11 mouse cellular contexts compared by ENCODE assay signal in genomic region chr19:56391307-56392046, GRCm38 (mm10). TPM values are rescaled to one million over a fixed set of nuclear protein-coding genes. Genes with fewer than 3 reads are reported as not detected.
A peak's percentile ranks its signal among the peaks of the same experiment; 100 is the strongest.
DNase-seq lines count a peak whose midpoint lies in the region; ATAC-seq and TF ChIP-seq lines count a peak whose summit lies in the region.
"Had no signal": no experiment of that assay in that cellular context is flagged by ENCODE, and none has a peak within 500 bp of the region (broad histone marks: within the 10 kb centered on the region; RNA-seq: fewer than 3 reads in every experiment).

No protein-coding gene starts in this region.

- ATAC-seq in forebrain, embryonic 16.5 days: no peak

- no peak overlapping the region for H3K4me2 ChIP-seq in forebrain, embryonic 16.5 days (ENCODE audit: low read length)
- H3K4me2 ChIP-seq: embryonic facial prominence, embryonic 12.5 days; hindbrain, embryonic 13.5 days; limb, embryonic 13.5 days; neural tube, embryonic 13.5 days had no signal

- peak; percentile 57 for DNase-seq in urinary bladder, postnatal 14 days (ENCODE audit: low spot score)
- no peak for DNase-seq in urinary bladder, adult 18-20 months (ENCODE audit: low spot score in 2 of 2)
- DNase-seq in induced T-regulatory cell, adult 2 months (ENCODE audit: low read depth): peak; percentile 12
- DNase-seq in cerebellum, adult 2 months: no peak
- no peak for DNase-seq in right cerebral cortex, postnatal 14 days

- no peaks in the 10 kb centered on the region for H3K36me3 ChIP-seq in macrophage (ENCODE audit: inconsistent target)
- no peaks in the 10 kb centered on the region for H3K36me3 ChIP-seq in forebrain, embryonic 16.5 days (ENCODE audit: control insufficient read depth, insufficient read depth)
- H3K36me3 ChIP-seq: embryonic facial prominence, embryonic 12.5 days; hindbrain, embryonic 13.5 days; limb, embryonic 13.5 days; neural tube, embryonic 13.5 days had no signal

- H3K4me1 ChIP-seq in cerebellum, adult 2 months (ENCODE audit: control insufficient read depth, insufficient read depth, low read length): no peaks in the 10 kb centered on the region
- H3K4me1 ChIP-seq in forebrain, embryonic 16.5 days (replicated peaks; ENCODE audit: control insufficient read depth, insufficient read depth, low read length): peaks cover 3% of the 10 kb centered on the region
- H3K4me1 ChIP-seq: limb, embryonic 13.5 days had no signal

- 35% methylated on average over 6 of the region's 6 CpGs for WGBS in macrophage (ENCODE audit: missing documents)
- WGBS in cerebellum, adult 2 months: 89% methylated on average over 6 of the region's 6 CpGs
- WGBS in forebrain, embryonic 16.5 days: 81% methylated on average over 6 of the region's 6 CpGs

- TF ChIP-seq POLR2A in cerebellum, adult 2 months (IDR thresholded peaks at IDR 0.05; ENCODE audit: borderline replicate concordance, insufficient read depth, low read length): no peak

- H3K9ac ChIP-seq in forebrain, embryonic 16.5 days (replicated peaks; ENCODE audit: low read depth, low read length): no peak overlapping the region
- H3K9ac ChIP-seq: embryonic facial prominence, embryonic 12.5 days; hindbrain, embryonic 13.5 days; limb, embryonic 13.5 days; neural tube, embryonic 13.5 days had no signal

- no peak overlapping the region for H3K4me3 ChIP-seq in macrophage (ENCODE audit: inconsistent target)
- no peak overlapping the region for H3K4me3 ChIP-seq in cerebellum, adult 2 months (replicated peaks; ENCODE audit: insufficient read depth, low read depth, low read length)
- no peak overlapping the region for H3K4me3 ChIP-seq in forebrain, embryonic 16.5 days (replicated peaks; ENCODE audit: low read length)
- H3K4me3 ChIP-seq: embryonic facial prominence, embryonic 12.5 days; hindbrain, embryonic 13.5 days; limb, embryonic 13.5 days; neural tube, embryonic 13.5 days had no signal

- peak overlapping the region; percentile 24; the same call in 1 of the 2 replicates for H3K27ac ChIP-seq in macrophage
- H3K27ac ChIP-seq in cerebellum, adult 2 months (ENCODE audit: insufficient read depth, low read length): no peak overlapping the region
- no peak overlapping the region for H3K27ac ChIP-seq in forebrain, embryonic 16.5 days (ENCODE audit: low read length)
- H3K27ac ChIP-seq: embryonic facial prominence, embryonic 12.5 days; hindbrain, embryonic 13.5 days; limb, embryonic 13.5 days; neural tube, embryonic 13.5 days had no signal

- H3K27me3 ChIP-seq in cerebellum, adult 2 months (ENCODE audit: control insufficient read depth, insufficient read depth, low read length): no peaks in the 10 kb centered on the region
- peaks cover 3% of the 10 kb centered on the region; the same call in 1 of the 2 replicates for H3K27me3 ChIP-seq in forebrain, embryonic 16.5 days (replicated peaks; ENCODE audit: control insufficient read depth, insufficient read depth, low read length)

- H3K79me2 ChIP-seq in macrophage (ENCODE audit: inconsistent target): no peaks in the 10 kb centered on the region

- no peak for TF ChIP-seq CTCF in cerebellum, adult 2 months (IDR thresholded peaks at IDR 0.05; ENCODE audit: borderline replicate concordance, insufficient read depth, low read depth, low read length)

- no peaks in the 10 kb centered on the region for H3K9me3 ChIP-seq in forebrain, embryonic 16.5 days (ENCODE audit: control insufficient read depth, low read length)
- H3K9me3 ChIP-seq: embryonic facial prominence, embryonic 12.5 days; hindbrain, embryonic 13.5 days; limb, embryonic 13.5 days; neural tube, embryonic 13.5 days had no signal

RNA-seq across cellular contexts. Expression of gene Nrap, which starts 1.6 kb away (rescaled TPM):
- total RNA-seq in macrophage (2018; cell fraction: chromatin; rRNA removed): 1 to 10 TPM in 24 of 26 experiments, under 1 TPM in 2; 0.53 to 4.3 (median 2.5) TPM
- 1 to 10 TPM in 3 of 26 experiments, under 1 TPM in 23; 0.40 to 1.4 (median 0.67) TPM for total RNA-seq in macrophage (2018; cell fraction: cytosol; rRNA removed)
- total RNA-seq in macrophage (2018; cell fraction: nucleus; rRNA removed): 1 to 10 TPM in 17 of 26 experiments, under 1 TPM in 9; 0.44 to 1.7 (median 1.2) TPM
- 0.38 to 0.87 TPM (median 0.82 TPM) in 3 replicates for polyA plus RNA-seq in macrophage (2018)
- polyA plus RNA-seq in cerebellum, adult 2 months (2012; rRNA removed): 0.59 and 0.74 TPM in 2 replicates
- polyA plus RNA-seq in forebrain, embryonic 16.5 days (2015; fragmentation: Nextera tagmentation; extraction: Ambion mirVana): 0.22 and 0.27 TPM in 2 replicates

RNA-seq across cellular contexts. Expression of gene Casp7, which starts 5.5 kb away (rescaled TPM):
- total RNA-seq in macrophage (2018; cell fraction: chromatin; rRNA removed): 100 to 1,000 TPM in 2 of 26 experiments, 10 to 100 TPM in 24; 14.0 to 143 (median 40.7) TPM
- total RNA-seq in macrophage (2018; cell fraction: cytosol; rRNA removed): 10 to 100 TPM; 28.7 to 61.4 (median 47.1) TPM
- total RNA-seq in macrophage (2018; cell fraction: nucleus; rRNA removed): 100 to 1,000 TPM in 4 of 26 experiments, 10 to 100 TPM in 22; 19.0 to 163 (median 49.6) TPM
- polyA plus RNA-seq in macrophage (2018): 21.3 to 42.3 TPM (median 28.0 TPM) in 3 replicates
- polyA plus RNA-seq in cerebellum, adult 2 months (2012; rRNA removed): 2.9 and 3.1 TPM in 2 replicates
- polyA plus RNA-seq in forebrain, embryonic 16.5 days (2015; fragmentation: Nextera tagmentation; extraction: Ambion mirVana): 15.1 and 17.2 TPM in 2 replicates

Comparison
In these comparisons a context has a peak if more than half of its experiments do, and no peak if none do; other contexts are left out.
1. DNase-seq: peak in urinary bladder, postnatal 14 days (single experiment) and induced T-regulatory cell, adult 2 months (single experiment); none in urinary bladder, adult 18-20 months (0 of 2), cerebellum, adult 2 months (0 of 2) and right cerebral cortex, postnatal 14 days (single experiment).